Mouse (Mus musculus) right cerebral cortex, postnatal 14 days (tissue): ENCODE measurements at regions not wholly inside any gene's neighbourhood (a gene's known extent, or its start where the extent isn't known, plus 50 kb on each side); places are given as distances from the start of the nearest gene placed in this dataset.

Experiments used
- DNase-seq: peaks from one replicate; pipeline ENCODE4 v3.0.0; 2022

GRCm38 (mm10) chr8:34542361-34543038, 431.0 kb upstream of the Gm10131 start:
- DNase-seq, result no peak

- no peak for DNase-seq
Observed at GRCm38 (mm10) chr8:34539232-34539631, 427.7 kb upstream of the Gm10131 start.

- no peak for DNase-seq
Observed at GRCm38 (mm10) chr8:34535434-34535833, 423.9 kb upstream of the Gm10131 start.

GRCm38 (mm10) chr8:34533421-34533820, 421.9 kb upstream of the Gm10131 start:
- DNase-seq, result no peak

GRCm38 (mm10) chr8:34530896-34531679, 419.6 kb upstream of the Gm10131 start:
- no peak for DNase-seq

GRCm38 (mm10) chr8:34530046-34530445, 418.5 kb upstream of the Gm10131 start:
- no peak for DNase-seq

- no peak for DNase-seq
Observed at GRCm38 (mm10) chr8:34529452-34529851, 417.9 kb upstream of the Gm10131 start.

GRCm38 (mm10) chr8:34528213-34528612, 416.7 kb upstream of the Gm10131 start:
- no peak for DNase-seq

GRCm38 (mm10) chr8:34525231-34525630, 413.7 kb upstream of the Gm10131 start:
- no peak for DNase-seq

- DNase-seq, result no peak
Observed at GRCm38 (mm10) chr8:34523849-34524248, 412.3 kb upstream of the Gm10131 start.

GRCm38 (mm10) chr8:34521316-34521715, 409.8 kb upstream of the Gm10131 start:
- DNase-seq, result no peak

- DNase-seq, result no peak
Observed at GRCm38 (mm10) chr8:34520664-34521063, 409.1 kb upstream of the Gm10131 start.

GRCm38 (mm10) chr8:34513459-34514090, 402.0 kb upstream of the Gm10131 start:
- no peak for DNase-seq

GRCm38 (mm10) chr8:34505829-34506555, 394.5 kb upstream of the Gm10131 start:
- DNase-seq, result no peak

GRCm38 (mm10) chr8:34505102-34505501, 393.6 kb upstream of the Gm10131 start:
- no peak for DNase-seq

GRCm38 (mm10) chr8:34502606-34503162, 391.1 kb upstream of the Gm10131 start:
- DNase-seq, result no peak

- DNase-seq, result no peak
Observed at GRCm38 (mm10) chr8:34499196-34499595, 387.7 kb upstream of the Gm10131 start.

- DNase-seq, result no peak
Observed at GRCm38 (mm10) chr8:34496751-34497150, 385.2 kb upstream of the Gm10131 start.

GRCm38 (mm10) chr8:34495974-34496373, 384.4 kb upstream of the Gm10131 start:
- DNase-seq, result no peak

GRCm38 (mm10) chr8:34488746-34489400, 377.3 kb upstream of the Gm10131 start:
- no peak for DNase-seq

GRCm38 (mm10) chr8:34486433-34487096, 375.0 kb upstream of the Gm10131 start:
- no peak for DNase-seq

GRCm38 (mm10) chr8:34485905-34486304, 374.4 kb upstream of the Gm10131 start:
- DNase-seq, result no peak
